Mouse (Mus musculus): ENCODE results near the gene Prkn.

Prkn gene

GRCm38 (mm10) chr17:12099415-12099814, 1259.2 kb downstream of the Prkn start:
- DNase-seq (ENCODE audit: low read depth) = no peak

- DNase-seq (ENCODE audit: low read depth) = no peak
Observed at GRCm38 (mm10) chr17:12102326-12102725, 1262.1 kb downstream of the Prkn start.

- no peak for DNase-seq (ENCODE audit: low read depth)
Observed at GRCm38 (mm10) chr17:12103781-12104180, 1263.6 kb downstream of the Prkn start.

GRCm38 (mm10) chr17:12104245-12104644, 1264.1 kb downstream of the Prkn start:
- DNase-seq (ENCODE audit: low read depth) = no peak

GRCm38 (mm10) chr17:12104690-12105089, 1264.5 kb downstream of the Prkn start:
- no peak for DNase-seq (ENCODE audit: low read depth)

- no peak for DNase-seq (ENCODE audit: low read depth)
Observed at GRCm38 (mm10) chr17:12106255-12106654, 1266.1 kb downstream of the Prkn start.

All from 416B (cell line).